Comparison of ENCODE assay signal across 9 mouse cellular contexts in genomic region chr4:138494905-138495304, GRCm38 (mm10). TPM values are rescaled to one million over a fixed set of nuclear protein-coding genes. Genes with fewer than 3 reads are reported as not detected.
DNase-seq lines count a peak whose midpoint lies in the region; ATAC-seq lines count a peak whose summit lies in the region.
"Had no signal": no experiment of that assay in that cellular context is flagged by ENCODE, and none has a peak within 500 bp of the region (broad histone marks: within the 10 kb centered on the region; RNA-seq: fewer than 3 reads in every experiment).

No protein-coding gene starts in this region.

- H3K36me3 ChIP-seq in kidney, embryonic 15.5 days: no peaks in the 10 kb centered on the region
- no peaks in the 10 kb centered on the region for H3K36me3 ChIP-seq in kidney, embryonic 16.5 days (ENCODE audit: insufficient read depth, low read length)
- no peaks in the 10 kb centered on the region for H3K36me3 ChIP-seq in embryonic facial prominence, embryonic 14.5 days (ENCODE audit: control insufficient read depth, insufficient read depth, low read length)
- H3K36me3 ChIP-seq in hindbrain, embryonic 14.5 days (replicated peaks; ENCODE audit: control insufficient read depth, insufficient read depth): no peaks in the 10 kb centered on the region
- no peaks in the 10 kb centered on the region for H3K36me3 ChIP-seq in midbrain, embryonic 12.5 days
- H3K36me3 ChIP-seq: limb, embryonic 15.5 days had no signal

- H3K4me2 ChIP-seq in kidney, embryonic 15.5 days: no peak overlapping the region
- H3K4me2 ChIP-seq in kidney, embryonic 16.5 days (replicated peaks; ENCODE audit: low read depth, low read length): no peak overlapping the region
- H3K4me2 ChIP-seq in embryonic facial prominence, embryonic 14.5 days (ENCODE audit: low read depth, low read length): no peak overlapping the region
- no peak overlapping the region for H3K4me2 ChIP-seq in hindbrain, embryonic 14.5 days (replicated peaks)
- peak overlapping the region; percentile 32 for H3K4me2 ChIP-seq in midbrain, embryonic 12.5 days (replicated peaks)

- DNase-seq in embryonic facial prominence, embryonic 14.5 days (ENCODE audit: low spot score): peak; percentile 85
- DNase-seq in hindbrain, embryonic 14.5 days (ENCODE audit: low spot score): peak; percentile 49
- no peak for DNase-seq in spleen, postnatal 14 days (ENCODE audit: low spot score in 2 of 2)
- DNase-seq in cerebellum, postnatal 36 days: no peak

- 36% methylated on average over 5 of the region's 5 CpGs for WGBS in kidney, embryonic 15.5 days
- 36% methylated on average over 5 of the region's 5 CpGs for WGBS in kidney, embryonic 16.5 days
- 14% methylated on average over 5 of the region's 5 CpGs for WGBS in embryonic facial prominence, embryonic 14.5 days
- 6% methylated on average over 5 of the region's 5 CpGs for WGBS in hindbrain, embryonic 14.5 days
- WGBS in midbrain, embryonic 12.5 days: 8% methylated on average over 5 of the region's 5 CpGs

- no peaks in the 10 kb centered on the region for H3K27me3 ChIP-seq in kidney, embryonic 15.5 days
- H3K27me3 ChIP-seq in kidney, embryonic 16.5 days (ENCODE audit: insufficient read depth, low read length): no peaks in the 10 kb centered on the region
- no peaks in the 10 kb centered on the region for H3K27me3 ChIP-seq in embryonic facial prominence, embryonic 14.5 days (replicated peaks; ENCODE audit: control insufficient read depth, insufficient read depth, low read length)
- no peaks in the 10 kb centered on the region for H3K27me3 ChIP-seq in hindbrain, embryonic 14.5 days (ENCODE audit: control insufficient read depth, insufficient read depth, low read length)
- no peaks in the 10 kb centered on the region for H3K27me3 ChIP-seq in midbrain, embryonic 12.5 days

- H3K4me1 ChIP-seq in kidney, embryonic 15.5 days: peaks cover 47% of the 10 kb centered on the region
- H3K4me1 ChIP-seq in kidney, embryonic 16.5 days (ENCODE audit: insufficient read depth, low read length): peaks cover 36% of the 10 kb centered on the region
- peaks cover 27% of the 10 kb centered on the region for H3K4me1 ChIP-seq in embryonic facial prominence, embryonic 14.5 days (ENCODE audit: control insufficient read depth, insufficient read depth, low read length)
- H3K4me1 ChIP-seq in hindbrain, embryonic 14.5 days (replicated peaks; ENCODE audit: control insufficient read depth, insufficient read depth, low read length): peaks cover 32% of the 10 kb centered on the region
- peaks cover 46% of the 10 kb centered on the region for H3K4me1 ChIP-seq in midbrain, embryonic 12.5 days

- ATAC-seq in kidney, embryonic 15.5 days (replicated peaks; ENCODE audit: low FRiP score): no peak
- ATAC-seq in kidney, embryonic 16.5 days (ENCODE audit: low FRiP score, low TSS enrichment): no peak
- ATAC-seq in embryonic facial prominence, embryonic 14.5 days (ENCODE audit: low read depth): peak; percentile 86
- peak; percentile 70 for ATAC-seq in hindbrain, embryonic 14.5 days (ENCODE audit: low FRiP score)
- ATAC-seq in midbrain, embryonic 12.5 days (ENCODE audit: low FRiP score, low read depth): peak; percentile 89
- no peak for ATAC-seq in erythroblast, adult 5-6 weeks (replicated peaks; ENCODE audit: low FRiP score, poor library complexity, severe bottlenecking)

- no peaks in the 10 kb centered on the region for H3K9me3 ChIP-seq in kidney, embryonic 15.5 days (replicated peaks)
- H3K9me3 ChIP-seq in kidney, embryonic 16.5 days (ENCODE audit: low read length): no peaks in the 10 kb centered on the region
- H3K9me3 ChIP-seq in embryonic facial prominence, embryonic 14.5 days (ENCODE audit: control insufficient read depth, low read length): peaks cover 4% of the 10 kb centered on the region; the same call in 1 of the 2 replicates
- H3K9me3 ChIP-seq in hindbrain, embryonic 14.5 days (ENCODE audit: control insufficient read depth, low read length): no peaks in the 10 kb centered on the region
- no peaks in the 10 kb centered on the region for H3K9me3 ChIP-seq in midbrain, embryonic 12.5 days
- H3K9me3 ChIP-seq: limb, embryonic 15.5 days had no signal

- H3K9ac ChIP-seq in kidney, embryonic 15.5 days: no peak overlapping the region
- no peak overlapping the region for H3K9ac ChIP-seq in kidney, embryonic 16.5 days (replicated peaks; ENCODE audit: low read length)
- no peak overlapping the region for H3K9ac ChIP-seq in embryonic facial prominence, embryonic 14.5 days (ENCODE audit: low read depth, low read length)
- H3K9ac ChIP-seq in hindbrain, embryonic 14.5 days: 0 out of 2 replicates have a peak overlapping the region, but pooled peaks have one; percentile 6
- no peak overlapping the region for H3K9ac ChIP-seq in midbrain, embryonic 12.5 days (replicated peaks)
- H3K9ac ChIP-seq: limb, embryonic 15.5 days had no signal

- H3K27ac ChIP-seq in kidney, embryonic 15.5 days: peak overlapping the region; percentile 87
- no peak overlapping the region; the same call in 1 of the 2 replicates for H3K27ac ChIP-seq in kidney, embryonic 16.5 days (ENCODE audit: low read length)
- H3K27ac ChIP-seq in embryonic facial prominence, embryonic 14.5 days (replicated peaks; ENCODE audit: low read depth, low read length): no peak overlapping the region
- H3K27ac ChIP-seq in hindbrain, embryonic 14.5 days: peak overlapping the region; percentile 59
- peak overlapping the region; percentile 83 for H3K27ac ChIP-seq in midbrain, embryonic 12.5 days (replicated peaks)
- H3K27ac ChIP-seq: limb, embryonic 15.5 days had no signal

- no peak overlapping the region for H3K4me3 ChIP-seq in kidney, embryonic 15.5 days (replicated peaks)
- H3K4me3 ChIP-seq in kidney, embryonic 16.5 days (ENCODE audit: low read length): no peak overlapping the region
- H3K4me3 ChIP-seq in embryonic facial prominence, embryonic 14.5 days (ENCODE audit: low read depth, low read length): no peak overlapping the region
- H3K4me3 ChIP-seq in hindbrain, embryonic 14.5 days (replicated peaks; ENCODE audit: low read length): no peak overlapping the region
- H3K4me3 ChIP-seq in midbrain, embryonic 12.5 days: no peak overlapping the region
- H3K4me3 ChIP-seq: limb, embryonic 15.5 days had no signal

RNA-seq across cellular contexts. Expression of gene Camk2n1, which starts 40.8 kb away (rescaled TPM):
- polyA plus RNA-seq in kidney, embryonic 15.5 days (2015; fragmentation: Nextera tagmentation; extraction: Ambion mirVana): 7.6 and 8.3 TPM in 2 replicates
- 6.2 and 6.4 TPM in 2 replicates for polyA plus RNA-seq in kidney, embryonic 16.5 days (2015; fragmentation: Nextera tagmentation; extraction: Ambion mirVana)
- polyA plus RNA-seq in embryonic facial prominence, embryonic 14.5 days (2014; fragmentation: Nextera tagmentation; extraction: Ambion mirVana): 2.4 and 2.5 TPM in 2 replicates
- 17.1 and 17.2 TPM in 2 replicates for polyA plus RNA-seq in hindbrain, embryonic 14.5 days (2014; fragmentation: Nextera tagmentation; extraction: Ambion mirVana)
- 9.0 and 9.8 TPM in 2 replicates for polyA plus RNA-seq in midbrain, embryonic 12.5 days (2016; fragmentation: Nextera tagmentation; extraction: Ambion mirVana)
- not detected in 2 replicates for total RNA-seq in erythroblast, adult 5-6 weeks (2015; ENCODE audit: low replicate concordance)
- total RNA-seq in erythroblast, adult 5-6 weeks (2017; ENCODE audit: low replicate concordance): not detected in 2 replicates

Comparison
In these comparisons a context has a peak if more than half of its experiments do, and no peak if none do; other contexts are left out.
1. H3K27ac ChIP-seq: peak in kidney, embryonic 15.5 days (single experiment), hindbrain, embryonic 14.5 days (single experiment) and midbrain, embryonic 12.5 days (single experiment); none in kidney, embryonic 16.5 days (single experiment) and embryonic facial prominence, embryonic 14.5 days (single experiment).
2. ATAC-seq: peak in embryonic facial prominence, embryonic 14.5 days (single experiment), hindbrain, embryonic 14.5 days (single experiment) and midbrain, embryonic 12.5 days (single experiment); none in kidney, embryonic 15.5 days (single experiment), kidney, embryonic 16.5 days (single experiment) and erythroblast, adult 5-6 weeks (single experiment).
3. DNase-seq: peak in embryonic facial prominence, embryonic 14.5 days (single experiment) and hindbrain, embryonic 14.5 days (single experiment); none in spleen, postnatal 14 days (0 of 2) and cerebellum, postnatal 36 days (0 of 2).